Mouse (Mus musculus) MEL (cell line): ENCODE results near the gene Mtnr1a. TPM values are rescaled to one million over a fixed set of nuclear protein-coding genes. Genes with fewer than 3 reads are reported as not detected.

Experiments
- DNase-seq: peaks from one replicate; pipeline ENCODE4 v3.0.0; 2011; ENCODE audit warnings: low read depth, low spot score
- H3K27ac ChIP-seq: 2 replicates; pipeline ENCODE4 v1.5.1; 2012; ENCODE audit warnings: low read depth, mild to moderate bottlenecking, control low read depth, low read length, moderate library complexity; ENCODE audit not compliant: control insufficient read depth
- H3K27me3 ChIP-seq, 2 experiments: fragments of 150-350 bp in 1 of 2; sonication (generic) in 1 of 2; 2 replicates each; pipeline ENCODE4 v1.6.1; 2012; ENCODE audit warnings: low read length in 2 of 2, mild to moderate bottlenecking in 2 of 2, improper control_type of control experiment in 1 of 2, moderate library complexity in 1 of 2; ENCODE audit not compliant: insufficient read depth in 2 of 2, control insufficient read depth in 1 of 2
- H3K36me3 ChIP-seq, 2 experiments: 2 replicates each; pipeline ENCODE4 v1.6.1; 2012 to 2014; ENCODE audit warnings: low read length in 2 of 2, improper control_type of control experiment in 1 of 2, inconsistent platforms in 1 of 2, mild to moderate bottlenecking in 1 of 2; ENCODE audit not compliant: insufficient read depth in 2 of 2, control insufficient read depth in 1 of 2
- H3K4me1 ChIP-seq, 2 experiments: fragments of 150-350 bp in 1 of 2; sonication (generic) in 1 of 2; 2 replicates each; pipeline ENCODE4 v1.6.1; 2012; ENCODE audit warnings: low read length in 2 of 2, improper control_type of control experiment in 1 of 2, mild to moderate bottlenecking in 1 of 2; ENCODE audit not compliant: insufficient read depth in 2 of 2, control insufficient read depth in 1 of 2
- H3K4me3 ChIP-seq, 2 experiments: fragments of 150-350 bp in 1 of 2; sonication (generic) in 1 of 2; 2 replicates each; pipeline ENCODE4 v1.5.1; 2012; ENCODE audit warnings: low read depth in 2 of 2, low read length in 2 of 2, mild to moderate bottlenecking in 2 of 2, moderate library complexity in 2 of 2, control low read depth in 1 of 2, improper control_type of control experiment in 1 of 2; ENCODE audit not compliant: control insufficient read depth in 1 of 2, insufficient read depth in 1 of 2
- H3K79me2 ChIP-seq: 2 replicates; pipeline ENCODE4 v1.6.1; 2012; ENCODE audit warnings: mild to moderate bottlenecking, low read length, moderate library complexity; ENCODE audit not compliant: control insufficient read depth, poor library complexity, insufficient read depth
- H3K9ac ChIP-seq: 2 replicates; pipeline ENCODE4 v1.6.1; 2012; ENCODE audit warnings: low read depth, mild to moderate bottlenecking, control low read depth, low read length, moderate library complexity; ENCODE audit not compliant: control insufficient read depth, poor library complexity, severe bottlenecking
- H3K9me3 ChIP-seq: fragments of 150-350 bp; sonication (generic); replicated peaks from 2 replicates; pipeline ENCODE4 v1.6.1; 2012; ENCODE audit warnings: mild to moderate bottlenecking, low read length, improper control_type of control experiment, moderate library complexity; ENCODE audit not compliant: insufficient read depth
- CHD1 ChIP-seq: IDR thresholded peaks from 2 replicates; pipeline ENCODE4 v1.6.1; 2012; ENCODE audit warnings: low read depth, mild to moderate bottlenecking, inconsistent platforms, low read length, improper control_type of control experiment
- E2F4 ChIP-seq: IDR thresholded peaks from 2 replicates; pipeline ENCODE4 v1.6.1; 2011; ENCODE audit warnings: low read depth, low read length, improper control_type of control experiment, borderline replicate concordance
- ELF1 ChIP-seq: IDR thresholded peaks from 2 replicates; pipeline ENCODE4 v1.6.1; 2014; ENCODE audit warnings: low read depth, mild to moderate bottlenecking, inconsistent platforms, low read length, improper control_type of control experiment, moderate library complexity
- ETS1 ChIP-seq: IDR thresholded peaks from 2 replicates; pipeline ENCODE4 v1.6.1; 2012; ENCODE audit warnings: low read depth, mild to moderate bottlenecking, inconsistent platforms, low read length, improper control_type of control experiment, moderate library complexity
- GABPA ChIP-seq: IDR thresholded peaks from 2 replicates; pipeline ENCODE4 v1.6.1; 2012; ENCODE audit warnings: low read depth, mild to moderate bottlenecking, inconsistent platforms, low read length, improper control_type of control experiment, moderate library complexity
- GATA1 ChIP-seq: IDR thresholded peaks from 2 replicates; pipeline ENCODE4 v1.6.1; 2011; ENCODE audit warnings: low read depth, low read length, improper control_type of control experiment
- HCFC1 ChIP-seq: IDR thresholded peaks from 2 replicates; pipeline ENCODE4 v1.6.1; 2012; ENCODE audit warnings: low read depth, mild to moderate bottlenecking, inconsistent platforms, low read length, improper control_type of control experiment, moderate library complexity
- JUND ChIP-seq: IDR thresholded peaks from 2 replicates; pipeline ENCODE4 v1.6.1; 2011; ENCODE audit warnings: low read depth, mild to moderate bottlenecking, improper control_type of control experiment, low read length
- KAT2A ChIP-seq: conservative IDR thresholded peaks from 2 replicates; pipeline ENCODE4 v1.6.1; 2012; ENCODE audit warnings: low read depth, low read length, improper control_type of control experiment, inconsistent platforms
- MAFK ChIP-seq: IDR thresholded peaks from 2 replicates; pipeline ENCODE4 v1.6.1; 2011; ENCODE audit warnings: low read depth, mild to moderate bottlenecking, low read length, improper control_type of control experiment, borderline replicate concordance
- MAX ChIP-seq: IDR thresholded peaks from 2 replicates; pipeline ENCODE4 v1.6.1; 2011; ENCODE audit warnings: low read length, improper control_type of control experiment
- MAZ ChIP-seq: IDR thresholded peaks from 2 replicates; pipeline ENCODE4 v1.6.1; 2012; ENCODE audit warnings: low read depth, mild to moderate bottlenecking, inconsistent platforms, low read length, improper control_type of control experiment
- MEF2A ChIP-seq: IDR thresholded peaks from 2 replicates; pipeline ENCODE4 v1.6.1; 2014; ENCODE audit warnings: low read depth, mild to moderate bottlenecking, inconsistent platforms, low read length, improper control_type of control experiment; ENCODE audit not compliant: poor library complexity, insufficient replicate concordance, severe bottlenecking; ENCODE audit errors: extremely low read depth
- MXI1 ChIP-seq: IDR thresholded peaks from 2 replicates; pipeline ENCODE4 v1.6.1; 2011; ENCODE audit warnings: mild to moderate bottlenecking, low read depth, low read length, improper control_type of control experiment
- MYB ChIP-seq: IDR thresholded peaks from 2 replicates; pipeline ENCODE4 v1.6.1; 2011; ENCODE audit warnings: mild to moderate bottlenecking, low read depth, low read length, improper control_type of control experiment
- NELFE ChIP-seq: IDR thresholded peaks from 2 replicates; pipeline ENCODE4 v1.6.1; 2011; ENCODE audit warnings: low read depth, low read length, improper control_type of control experiment
- NRF1 ChIP-seq: IDR thresholded peaks from 2 replicates; pipeline ENCODE4 v1.6.1; 2014; ENCODE audit warnings: low read depth, mild to moderate bottlenecking, inconsistent platforms, low read length, improper control_type of control experiment, moderate library complexity; ENCODE audit not compliant: poor library complexity, insufficient read depth, severe bottlenecking
- POLR2AphosphoS2 ChIP-seq: IDR thresholded peaks from 2 replicates; pipeline ENCODE4 v1.6.1; 2011; ENCODE audit warnings: low read length, improper control_type of control experiment
- POLR2AphosphoS5 ChIP-seq: IDR thresholded peaks from 2 replicates; pipeline ENCODE4 v1.6.1; 2012; ENCODE audit warnings: low read depth, borderline replicate concordance, mild to moderate bottlenecking, inconsistent platforms, low read length, moderate library complexity, mixed read lengths
- RAD21 ChIP-seq: IDR thresholded peaks from 2 replicates; pipeline ENCODE4 v1.6.1; 2011; ENCODE audit warnings: mild to moderate bottlenecking, low read depth, low read length, improper control_type of control experiment
- SMC3 ChIP-seq: IDR thresholded peaks from 2 replicates; pipeline ENCODE4 v1.6.1; 2011; ENCODE audit warnings: low read depth, low read length, improper control_type of control experiment
- TAL1 ChIP-seq: IDR thresholded peaks from 2 replicates; pipeline ENCODE4 v1.6.1; 2012; ENCODE audit warnings: mild to moderate bottlenecking, inconsistent platforms, low read length, moderate library complexity, mixed read lengths
- TBP ChIP-seq: IDR thresholded peaks from 2 replicates; pipeline ENCODE4 v1.8.0; 2011; ENCODE audit warnings: low read depth, low read length, improper control_type of control experiment
- TCF12 ChIP-seq: IDR thresholded peaks from 2 replicates; pipeline ENCODE4 v1.6.1; 2014; ENCODE audit warnings: low read depth, mild to moderate bottlenecking, inconsistent platforms, low read length, improper control_type of control experiment, moderate library complexity
- UBTF ChIP-seq: IDR thresholded peaks from 2 replicates; pipeline ENCODE4 v1.6.1; 2012; ENCODE audit warnings: low read depth, mild to moderate bottlenecking, inconsistent platforms, low read length, improper control_type of control experiment, moderate library complexity, borderline replicate concordance; ENCODE audit not compliant: insufficient read depth
- USF1 ChIP-seq: IDR thresholded peaks from 2 replicates; pipeline ENCODE4 v1.6.1; 2014; ENCODE audit warnings: low read depth, mild to moderate bottlenecking, inconsistent platforms, low read length, improper control_type of control experiment, moderate library complexity
- USF2 ChIP-seq, 2 experiments: IDR thresholded peaks; 2 replicates each; pipeline ENCODE4 v1.6.1; 2011 to 2012; ENCODE audit warnings: improper control_type of control experiment in 2 of 2, low read length in 2 of 2, borderline replicate concordance in 1 of 2, inconsistent platforms in 1 of 2, low read depth in 1 of 2, mild to moderate bottlenecking in 1 of 2; ENCODE audit not compliant: insufficient read depth in 1 of 2
- ZC3H11A ChIP-seq: IDR thresholded peaks from 2 replicates; pipeline ENCODE4 v1.6.1; 2012; ENCODE audit warnings: low read depth, mild to moderate bottlenecking, inconsistent platforms, low read length, improper control_type of control experiment
- ZKSCAN1 ChIP-seq: IDR thresholded peaks from 2 replicates; pipeline ENCODE4 v1.6.1; 2012; ENCODE audit warnings: low read depth, mild to moderate bottlenecking, inconsistent platforms, low read length, improper control_type of control experiment, moderate library complexity
- ZMIZ1 ChIP-seq: IDR thresholded peaks from 2 replicates; pipeline ENCODE4 v1.6.1; 2012; ENCODE audit warnings: low read depth, mild to moderate bottlenecking, inconsistent platforms, low read length, improper control_type of control experiment, moderate library complexity
- polyA plus RNA-seq, 2 experiments: library from polyadenylated mRNA; stranded (reverse) in 1 of 2; unstranded in 1 of 2; fragments of >175 nt in 1 of 2; fragments of >200 nt in 1 of 2; gene quantifications; 2 replicates each; pipeline versions ENCODE4 v1.2.1 to v1.2.4; 2012; ENCODE audit warnings: low replicate concordance in 2 of 2, low read depth in 1 of 2; ENCODE audit not compliant: insufficient read length in 2 of 2, insufficient read depth in 1 of 2, missing spikeins in 1 of 2
- total RNA-seq: library from RNA; depleted of rRNA; stranded (reverse); fragments of 300-350 nt; gene quantifications from 2 replicates; pipeline ENCODE4 v1.2.3, GENCODE M21; 2012

Mtnr1a gene
- total and polyA plus RNA-seq, 3 experiments = 0.28 TPM; not detected in 2

- H3K36me3 ChIP-seq = no peaks in the 10 kb centered on the region
- H3K4me1 ChIP-seq = no peaks in the 10 kb centered on the region
- no peaks in the 10 kb centered on the region for H3K9me3 ChIP-seq
- no peak overlapping the region for H3K9ac ChIP-seq
- H3K4me3 ChIP-seq = no peak overlapping the region
- no peak overlapping the region for H3K27ac ChIP-seq
- no peaks in the 10 kb centered on the region for H3K27me3 ChIP-seq
- H3K79me2 ChIP-seq = no peaks in the 10 kb centered on the region
- no peak for DNase-seq
- TF ChIP-seq MAX (no peak), NELFE (no peak), TAL1 (no peak), GATA1 (no peak), ELF1 (no peak), POLR2AphosphoS2 (no peak), HCFC1 (no peak), TCF12 (no peak), ETS1 (no peak), ZKSCAN1 (no peak), KAT2A (no peak)
These were observed 30.6 kb upstream of the Mtnr1a start for GRCm38 (mm10) chr8:45038350-45038749.

DNA sequence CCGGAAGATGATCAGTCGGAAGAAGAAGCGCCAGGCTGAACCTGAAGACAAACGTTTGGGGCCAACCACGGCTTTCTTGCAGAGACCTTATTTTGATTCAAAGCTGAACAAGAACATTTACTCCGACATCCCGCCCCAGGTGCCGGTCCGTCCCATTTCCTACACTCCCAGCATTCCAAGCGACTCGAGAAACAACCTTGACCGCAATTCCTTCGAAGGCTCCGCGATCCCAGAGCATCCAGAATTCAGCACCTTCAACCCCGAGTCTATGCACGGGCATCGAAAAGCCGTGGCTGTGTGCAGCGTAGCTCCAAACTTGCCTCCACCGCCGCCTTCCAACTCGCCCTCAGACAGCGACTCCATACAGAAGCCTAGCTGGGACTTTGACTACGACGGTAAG is 24.8 kb upstream of the Mtnr1a start:
- H3K4me1 ChIP-seq = no peaks in the 10 kb centered on the region

DNA sequence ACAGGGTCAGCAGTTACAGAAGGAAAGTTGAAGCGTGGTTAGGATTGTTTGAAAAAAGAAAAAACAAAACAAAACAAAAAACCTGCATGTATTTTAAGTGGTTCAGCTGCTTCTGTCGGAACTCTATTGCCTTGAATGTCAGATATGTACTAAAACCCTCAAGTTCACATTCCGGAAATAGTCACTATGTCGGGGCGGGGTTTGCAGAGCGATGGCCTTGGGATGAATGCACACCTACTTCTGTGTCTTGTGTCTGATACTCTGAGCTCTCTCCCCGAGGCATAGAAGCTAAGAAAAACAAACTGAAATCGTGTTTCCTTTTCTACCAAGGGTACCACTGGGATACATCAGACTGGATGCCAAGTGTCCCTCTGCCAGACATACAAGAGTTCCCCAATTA is 18.5 kb upstream of the Mtnr1a start:
- H3K9me3 ChIP-seq = no peaks in the 10 kb centered on the region
- DNase-seq = no peak
- no peak overlapping the region for H3K9ac ChIP-seq
- no peak overlapping the region for H3K4me3 ChIP-seq
- no peak overlapping the region for H3K27ac ChIP-seq
- no peaks in the 10 kb centered on the region for H3K4me1 ChIP-seq
- H3K79me2 ChIP-seq = no peaks in the 10 kb centered on the region
- TF ChIP-seq GABPA = no peak
- TF ChIP-seq E2F4 = no peak
- no peak for TF ChIP-seq MAX
- TF ChIP-seq ZC3H11A = no peak
- no peak for TF ChIP-seq MAFK
- TF ChIP-seq ETS1 = no peak
- no peak for TF ChIP-seq CHD1
- TF ChIP-seq USF1 = no peak
- no peak for TF ChIP-seq SMC3
- TF ChIP-seq TBP = no peak
- TF ChIP-seq GATA1 = no peak
- no peak for TF ChIP-seq POLR2AphosphoS5
- no peak for TF ChIP-seq HCFC1
- no peak for TF ChIP-seq MEF2A
- TF ChIP-seq ZKSCAN1 = no peak
- no peak for TF ChIP-seq JUND
- TF ChIP-seq RAD21 = no peak
- no peak for TF ChIP-seq ZMIZ1
- TF ChIP-seq, all 39 proteins: peak for 0
- Histone ChIP-seq H3K27me3 (no peaks in the 10 kb centered on the region), H3K36me3 (no peaks in the 10 kb centered on the region)

More for the DNA sequence above, 24.8 kb upstream of the Mtnr1a start:
- DNase-seq = no peak
- Histone ChIP-seq H3K9ac (no peak overlapping the region), H3K27me3 (no peaks in the 10 kb centered on the region), H3K27ac (no peak overlapping the region), H3K4me3 (no peak overlapping the region), H3K36me3 (no peaks in the 10 kb centered on the region), H3K9me3 (no peaks in the 10 kb centered on the region), H3K79me2 (no peaks in the 10 kb centered on the region)
- TF ChIP-seq USF2 (IDR thresholded peaks at IDR 0.05; ENCODE audit: borderline replicate concordance in 1 of 2, insufficient read depth in 1 of 2, low read depth in 1 of 2, low read length in 2 of 2) (no peak), USF1 (no peak), UBTF (no peak), MAZ (no peak), MYB (no peak), NRF1 (no peak), MXI1 (no peak), CHD1 (no peak)
